Mouse (Mus musculus) liver, embryonic 13.5 days (tissue): Measurements from ENCODE around the gene Nos1. TPM values are rescaled to one million over a fixed set of nuclear protein-coding genes. Genes with fewer than 3 reads are reported as not detected.

Experiments used
- ATAC-seq: fragments of 200-750 bp; cut with Nextera tagmentation; 2 replicates; pipeline ENCODE4 v1.8.0; 2017; ENCODE audit warnings: low read depth, mild to moderate bottlenecking, moderate number of reproducible peaks, moderate library complexity
- DNase-seq: peaks from one replicate; pipeline ENCODE4 v3.0.0; 2022
- H3K27ac ChIP-seq: fragments of 300-500 bp; sonication (generic); 2 replicates; pipeline ENCODE4 v1.5.1; 2015; ENCODE audit warnings: moderate library complexity, mild to moderate bottlenecking, inconsistent platforms
- H3K27me3 ChIP-seq: fragments of 300-500 bp; sonication (generic); 2 replicates; pipeline ENCODE4 v1.6.1; 2015; ENCODE audit warnings: mild to moderate bottlenecking, inconsistent platforms
- H3K36me3 ChIP-seq: fragments of 300-500 bp; sonication (generic); 2 replicates; pipeline ENCODE4 v1.6.1; 2015; ENCODE audit warnings: mild to moderate bottlenecking, inconsistent platforms
- H3K4me1 ChIP-seq: fragments of 300-500 bp; sonication (generic); replicated peaks from 2 replicates; pipeline ENCODE4 v1.6.1; 2015; ENCODE audit warnings: inconsistent platforms
- H3K4me2 ChIP-seq: fragments of 300-500 bp; sonication (generic); 2 replicates; pipeline ENCODE4 v1.6.1; 2015; ENCODE audit warnings: inconsistent platforms, mild to moderate bottlenecking, moderate library complexity
- H3K4me3 ChIP-seq: fragments of 300-500 bp; sonication (generic); replicated peaks from 2 replicates; pipeline ENCODE4 v1.5.1; 2015; ENCODE audit warnings: mild to moderate bottlenecking, inconsistent platforms
- H3K9ac ChIP-seq: fragments of 300-500 bp; sonication (generic); 2 replicates; pipeline ENCODE4 v1.6.1; 2015; ENCODE audit warnings: mild to moderate bottlenecking, inconsistent platforms
- H3K9me3 ChIP-seq: fragments of 300-500 bp; sonication (generic); replicated peaks from 2 replicates; pipeline ENCODE4 v1.6.1; 2016; ENCODE audit warnings: inconsistent platforms
- WGBS: fragments of 180-500 bp; shearing (Covaris S2); methylation state at CpG from one replicate; pipeline ENCODE4 v1.1.7; 2015; ENCODE audit not compliant: insufficient replicate concordance; 5-methylcytosine and 5-hydroxymethylcytosine counted together
- polyA plus RNA-seq: library from polyadenylated mRNA; unstranded; fragments of >200 nt; fragmentation: Nextera tagmentation; extraction: Ambion mirVana; gene quantifications from 2 replicates; pipeline ENCODE4 v1.2.1, GENCODE M21; 2015

Nos1 gene
- polyA plus RNA-seq, 1 experiment from 2014 or later, result not detected

GRCm38 (mm10) chr5:117964750-117965149 lies 183.9 kb downstream of the Nos1 start:
- Histone ChIP-seq H3K4me1 (peaks cover 13% of the 10 kb centered on the region), H3K4me3 (no peak overlapping the region), H3K9me3 (no peaks in the 10 kb centered on the region), H3K4me2 (no peak overlapping the region), H3K36me3 (no peaks in the 10 kb centered on the region), H3K9ac (no peak overlapping the region), H3K27me3 (peaks cover 17% of the 10 kb centered on the region), H3K27ac (no peak overlapping the region)
- 44% methylated on average over 9 of the region's 9 CpGs for WGBS
- DNase-seq, result no peak
- ATAC-seq, result no peak

- H3K27me3 ChIP-seq, result peaks cover 17% of the 10 kb centered on the region
- H3K27ac ChIP-seq, result no peak overlapping the region
- H3K4me2 ChIP-seq, result no peak overlapping the region
- H3K4me1 ChIP-seq, result peaks cover 13% of the 10 kb centered on the region
- no peaks in the 10 kb centered on the region for H3K36me3 ChIP-seq
- 71% methylated on average over 9 of the region's 9 CpGs for WGBS
- H3K9me3 ChIP-seq, result no peaks in the 10 kb centered on the region
- no peak overlapping the region for H3K9ac ChIP-seq
- H3K4me3 ChIP-seq, result no peak overlapping the region
- DNase-seq (no peak), ATAC-seq (no peak)
Observed at GRCm38 (mm10) chr5:117966956-117967355, 186.1 kb downstream of the Nos1 start.

- Histone ChIP-seq H3K9ac (no peak overlapping the region), H3K27me3 (peaks cover 17% of the 10 kb centered on the region), H3K27ac (no peak overlapping the region), H3K9me3 (no peaks in the 10 kb centered on the region), H3K4me2 (no peak overlapping the region), H3K36me3 (no peaks in the 10 kb centered on the region), H3K4me1 (peaks cover 13% of the 10 kb centered on the region), H3K4me3 (no peak overlapping the region)
- ATAC-seq (no peak), DNase-seq (no peak)
- 48% methylated on average over 4 of the region's 4 CpGs for WGBS
Observed at GRCm38 (mm10) chr5:117967659-117968069, 186.8 kb downstream of the Nos1 start.

- Histone ChIP-seq H3K27me3 (0 out of 2 replicates have a peak, but pooled peaks cover 5% of the 10 kb centered on the region), H3K36me3 (no peaks in the 10 kb centered on the region), H3K4me3 (no peak overlapping the region), H3K4me2 (no peak overlapping the region), H3K9me3 (no peaks in the 10 kb centered on the region), H3K9ac (no peak overlapping the region), H3K4me1 (peaks cover 13% of the 10 kb centered on the region), H3K27ac (no peak overlapping the region)
- WGBS, result 72% methylated on average over 10 of the region's 10 CpGs
- DNase-seq, result no peak
- no peak for ATAC-seq
Observed at GRCm38 (mm10) chr5:117969681-117970427, 189.0 kb downstream of the Nos1 start.

GRCm38 (mm10) chr5:117976263-117976656 lies 195.4 kb downstream of the Nos1 start:
- WGBS, result 24% methylated on average over 19 of the region's 19 CpGs
- H3K27me3 ChIP-seq, result 0 out of 2 replicates have a peak, but pooled peaks cover 3% of the 10 kb centered on the region
- no peak overlapping the region for H3K27ac ChIP-seq
- H3K9ac ChIP-seq, result no peak overlapping the region
- H3K4me3 ChIP-seq, result peak overlapping the region; percentile 91
- peaks cover 22% of the 10 kb centered on the region for H3K36me3 ChIP-seq
- H3K4me1 ChIP-seq, result peaks cover 39% of the 10 kb centered on the region
- no peak for ATAC-seq
- H3K9me3 ChIP-seq, result no peaks in the 10 kb centered on the region
- DNase-seq, result no peak
- peak overlapping the region; percentile 94 for H3K4me2 ChIP-seq

- H3K4me3 ChIP-seq, result peak within 1 kb of the TSS; percentile 91
- peak; percentile 86 for ATAC-seq
- H3K9me3 ChIP-seq, result no peaks in the 10 kb centered on the region
- WGBS, result under 1% methylated on average over 85 of the region's 88 CpGs
- peak within 1 kb of the TSS; percentile 39 for H3K27ac ChIP-seq
- peak; percentile 93 for DNase-seq
- peaks cover 27% of the 10 kb centered on the region for H3K36me3 ChIP-seq
- peaks cover 42% of the 10 kb centered on the region for H3K4me1 ChIP-seq
- H3K4me2 ChIP-seq, result peak within 1 kb of the TSS; percentile 94
- H3K27me3 ChIP-seq, result 0 out of 2 replicates have a peak, but pooled peaks cover 3% of the 10 kb centered on the region
- peak within 1 kb of the TSS; percentile 86 for H3K9ac ChIP-seq
Observed at GRCm38 (mm10) chr5:117976657-117977500, 196.0 kb downstream of the Nos1 start, which contains the start of gene Fbxo21. TSS of gene Fbxo21 (plus strand) at chr5:117976730.

- Histone ChIP-seq H3K27me3 (0 out of 2 replicates have a peak, but pooled peaks cover 3% of the 10 kb centered on the region), H3K9me3 (no peaks in the 10 kb centered on the region), H3K27ac (peak overlapping the region; percentile 53; the same call in 1 of the 2 replicates), H3K9ac (peak overlapping the region; percentile 86), H3K4me2 (peak overlapping the region; percentile 94), H3K4me3 (peak overlapping the region; percentile 91), H3K4me1 (peaks cover 42% of the 10 kb centered on the region), H3K36me3 (peaks cover 34% of the 10 kb centered on the region)
- ATAC-seq, result no peak
- 21% methylated on average over 30 of the region's 30 CpGs for WGBS
- no peak for DNase-seq
Observed at GRCm38 (mm10) chr5:117977501-117978158, 196.8 kb downstream of the Nos1 start.

GRCm38 (mm10) chr5:117978159-117978697 lies 197.4 kb downstream of the Nos1 start:
- peaks cover 42% of the 10 kb centered on the region for H3K4me1 ChIP-seq
- peaks cover 40% of the 10 kb centered on the region for H3K36me3 ChIP-seq
- ATAC-seq (no peak), DNase-seq (no peak)
- peak overlapping the region; percentile 39; the same call in 1 of the 2 replicates for H3K9ac ChIP-seq
- no peaks in the 10 kb centered on the region for H3K9me3 ChIP-seq
- peak overlapping the region; percentile 94 for H3K4me2 ChIP-seq
- peak overlapping the region; percentile 91 for H3K4me3 ChIP-seq
- WGBS, result 60% methylated on average over 17 of the region's 17 CpGs
- 0 out of 2 replicates have a peak, but pooled peaks cover 3% of the 10 kb centered on the region for H3K27me3 ChIP-seq
- peak overlapping the region; percentile 53 for H3K27ac ChIP-seq

GRCm38 (mm10) chr5:117979082-117979481 lies 198.2 kb downstream of the Nos1 start:
- no peak for DNase-seq
- Histone ChIP-seq H3K9me3 (no peaks in the 10 kb centered on the region), H3K4me2 (peak overlapping the region; percentile 94)

GRCm38 (mm10) chr5:117980921-117981320 lies 200.1 kb downstream of the Nos1 start:
- H3K9ac ChIP-seq, result no peak overlapping the region
- peaks cover 55% of the 10 kb centered on the region for H3K36me3 ChIP-seq
- H3K4me3 ChIP-seq, result no peak overlapping the region
- no peaks in the 10 kb centered on the region for H3K9me3 ChIP-seq
- H3K27me3 ChIP-seq, result 0 out of 2 replicates have a peak, but pooled peaks cover 3% of the 10 kb centered on the region
- DNase-seq, result no peak
- no peak overlapping the region for H3K4me2 ChIP-seq
- peaks cover 53% of the 10 kb centered on the region for H3K4me1 ChIP-seq
- no peak for ATAC-seq
- H3K27ac ChIP-seq, result no peak overlapping the region
- 74% methylated on average over 8 of the region's 8 CpGs for whole genome bisulfite sequencing

More at GRCm38 (mm10) chr5:117979082-117979481, 198.2 kb downstream of the Nos1 start:
- 75% methylated on average over 5 of the region's 5 CpGs for WGBS
- Histone ChIP-seq H3K9ac (no peak overlapping the region), H3K4me1 (peaks cover 42% of the 10 kb centered on the region), H3K27ac (0 out of 2 replicates have a peak overlapping the region, but pooled peaks have one; percentile 13), H3K36me3 (peaks cover 49% of the 10 kb centered on the region), H3K4me3 (no peak overlapping the region), H3K27me3 (0 out of 2 replicates have a peak, but pooled peaks cover 3% of the 10 kb centered on the region)
- no peak for ATAC-seq
